Mouse (Mus musculus): ENCODE measurements at regions not wholly inside any gene's neighbourhood (a gene's known extent, or its start where the extent isn't known, plus 50 kb on each side); places are given as distances from the start of the nearest gene placed in this dataset.

- H3K9ac ChIP-seq (ENCODE audit: low read length): no peak overlapping the region
- no peaks in the 10 kb centered on the region for H3K4me1 ChIP-seq (ENCODE audit: control insufficient read depth, insufficient read depth, low read length)
- no peak overlapping the region for H3K4me2 ChIP-seq (ENCODE audit: low read depth, severe bottlenecking)
- no peak for ATAC-seq (ENCODE audit: insufficient number of reproducible peaks, low FRiP score, low TSS enrichment, low read depth)
- no peak overlapping the region for H3K27ac ChIP-seq (replicated peaks; ENCODE audit: low read depth, low read length)
- DNase-seq (ENCODE audit: low spot score): no peak
- WGBS: 43% methylated on average over 6 of the region's 6 CpGs
- H3K36me3 ChIP-seq (ENCODE audit: control insufficient read depth, insufficient read depth, low read length): no peaks in the 10 kb centered on the region
- no peaks in the 10 kb centered on the region for H3K27me3 ChIP-seq (ENCODE audit: control insufficient read depth, insufficient read depth, low read length)
- no peak overlapping the region for H3K4me3 ChIP-seq (ENCODE audit: low read depth, low read length)
- no peaks in the 10 kb centered on the region for H3K9me3 ChIP-seq (ENCODE audit: control insufficient read depth, low read length)
Observed at GRCm38 (mm10) chrX:11655466-11655865, 327.8 kb downstream of the H2al1j start.

- no peaks in the 10 kb centered on the region for H3K36me3 ChIP-seq (ENCODE audit: control insufficient read depth, insufficient read depth, low read length)
- no peaks in the 10 kb centered on the region for H3K9me3 ChIP-seq (ENCODE audit: control insufficient read depth, low read length)
- WGBS: 60% methylated on average over 9 of the region's 9 CpGs
- ATAC-seq (ENCODE audit: insufficient number of reproducible peaks, low FRiP score, low TSS enrichment, low read depth): no peak
- H3K4me1 ChIP-seq (ENCODE audit: control insufficient read depth, insufficient read depth, low read length): no peaks in the 10 kb centered on the region
- no peak for DNase-seq (ENCODE audit: low spot score)
- H3K27me3 ChIP-seq (ENCODE audit: control insufficient read depth, insufficient read depth, low read length): 0 out of 2 replicates have a peak, but pooled peaks cover 2% of the 10 kb centered on the region
- H3K27ac ChIP-seq (replicated peaks; ENCODE audit: low read depth, low read length): no peak overlapping the region
- H3K9ac ChIP-seq (ENCODE audit: low read length): no peak overlapping the region
- no peak overlapping the region for H3K4me2 ChIP-seq (ENCODE audit: low read depth, severe bottlenecking)
- no peak overlapping the region for H3K4me3 ChIP-seq (ENCODE audit: low read depth, low read length)
Observed at GRCm38 (mm10) chrX:11657606-11658254, 330.1 kb downstream of the H2al1j start.

GRCm38 (mm10) chrX:11663187-11663829 lies 335.7 kb downstream of the H2al1j start:
- Histone ChIP-seq H3K27me3 (ENCODE audit: control insufficient read depth, insufficient read depth, low read length) (peaks cover 22% of the 10 kb centered on the region), H3K9me3 (ENCODE audit: control insufficient read depth, low read length) (no peaks in the 10 kb centered on the region), H3K4me3 (ENCODE audit: low read depth, low read length) (no peak overlapping the region), H3K9ac (ENCODE audit: low read length) (no peak overlapping the region), H3K36me3 (ENCODE audit: control insufficient read depth, insufficient read depth, low read length) (no peaks in the 10 kb centered on the region), H3K4me1 (ENCODE audit: control insufficient read depth, insufficient read depth, low read length) (peaks cover 12% of the 10 kb centered on the region; the same call in 1 of the 2 replicates), H3K27ac (replicated peaks; ENCODE audit: low read depth, low read length) (no peak overlapping the region), H3K4me2 (ENCODE audit: low read depth, severe bottlenecking) (no peak overlapping the region)
- no peak for DNase-seq (ENCODE audit: low spot score)
- 23% methylated on average over 5 of the region's 6 CpGs for WGBS
- ATAC-seq (ENCODE audit: insufficient number of reproducible peaks, low FRiP score, low TSS enrichment, low read depth): no peak

GRCm38 (mm10) chrX:11664330-11665061 lies 336.9 kb downstream of the H2al1j start:
- no peaks in the 10 kb centered on the region for H3K36me3 ChIP-seq (ENCODE audit: control insufficient read depth, insufficient read depth, low read length)
- peaks cover 22% of the 10 kb centered on the region for H3K27me3 ChIP-seq (ENCODE audit: control insufficient read depth, insufficient read depth, low read length)
- ATAC-seq (ENCODE audit: insufficient number of reproducible peaks, low FRiP score, low TSS enrichment, low read depth) (peak; percentile 85), DNase-seq (ENCODE audit: low spot score) (peak; percentile 69)
- H3K4me1 ChIP-seq (ENCODE audit: control insufficient read depth, insufficient read depth, low read length): peaks cover 12% of the 10 kb centered on the region; the same call in 1 of the 2 replicates
- WGBS: 11% methylated on average over 29 of the region's 68 CpGs
- H3K4me2 ChIP-seq (ENCODE audit: low read depth, severe bottlenecking): peak overlapping the region; percentile 61
- peak overlapping the region; percentile 30 for H3K4me3 ChIP-seq (ENCODE audit: low read depth, low read length)
- no peaks in the 10 kb centered on the region for H3K9me3 ChIP-seq (ENCODE audit: control insufficient read depth, low read length)
- peak overlapping the region; percentile 79 for H3K27ac ChIP-seq (replicated peaks; ENCODE audit: low read depth, low read length)
- H3K9ac ChIP-seq (ENCODE audit: low read length): peak overlapping the region; percentile 77

GRCm38 (mm10) chrX:11665077-11665974 lies 337.7 kb downstream of the H2al1j start:
- Histone ChIP-seq H3K4me2 (ENCODE audit: low read depth, severe bottlenecking) (peak overlapping the region; percentile 61), H3K9ac (ENCODE audit: low read length) (peak overlapping the region; percentile 77), H3K27ac (replicated peaks; ENCODE audit: low read depth, low read length) (peak overlapping the region; percentile 79), H3K36me3 (ENCODE audit: control insufficient read depth, insufficient read depth, low read length) (no peaks in the 10 kb centered on the region), H3K27me3 (ENCODE audit: control insufficient read depth, insufficient read depth, low read length) (peaks cover 22% of the 10 kb centered on the region), H3K9me3 (ENCODE audit: control insufficient read depth, low read length) (no peaks in the 10 kb centered on the region), H3K4me3 (ENCODE audit: low read depth, low read length) (peak overlapping the region; percentile 30), H3K4me1 (ENCODE audit: control insufficient read depth, insufficient read depth, low read length) (peaks cover 12% of the 10 kb centered on the region; the same call in 1 of the 2 replicates)
- DNase-seq (ENCODE audit: low spot score) (peak; percentile 42), ATAC-seq (ENCODE audit: insufficient number of reproducible peaks, low FRiP score, low TSS enrichment, low read depth) (peak; percentile 20; the same call in 1 of the 2 replicates)
- 18% methylated on average over 30 of the region's 30 CpGs for WGBS

- no peak overlapping the region for H3K4me2 ChIP-seq (ENCODE audit: low read depth, severe bottlenecking)
- ATAC-seq (ENCODE audit: insufficient number of reproducible peaks, low FRiP score, low TSS enrichment, low read depth): no peak
- peaks cover 12% of the 10 kb centered on the region; the same call in 1 of the 2 replicates for H3K4me1 ChIP-seq (ENCODE audit: control insufficient read depth, insufficient read depth, low read length)
- H3K9me3 ChIP-seq (ENCODE audit: control insufficient read depth, low read length): no peaks in the 10 kb centered on the region
- H3K36me3 ChIP-seq (ENCODE audit: control insufficient read depth, insufficient read depth, low read length): no peaks in the 10 kb centered on the region
- 22% methylated on average over 14 of the region's 15 CpGs for WGBS
- no peak overlapping the region for H3K4me3 ChIP-seq (ENCODE audit: low read depth, low read length)
- no peak overlapping the region for H3K9ac ChIP-seq (ENCODE audit: low read length)
- DNase-seq (ENCODE audit: low spot score): no peak
- peaks cover 22% of the 10 kb centered on the region for H3K27me3 ChIP-seq (ENCODE audit: control insufficient read depth, insufficient read depth, low read length)
- H3K27ac ChIP-seq (replicated peaks; ENCODE audit: low read depth, low read length): no peak overlapping the region
Observed at GRCm38 (mm10) chrX:11666517-11666916, 338.9 kb downstream of the H2al1j start.

GRCm38 (mm10) chrX:11671805-11672204 lies 344.2 kb downstream of the H2al1j start:
- Histone ChIP-seq H3K4me1 (ENCODE audit: control insufficient read depth, insufficient read depth, low read length) (no peaks in the 10 kb centered on the region), H3K36me3 (ENCODE audit: control insufficient read depth, insufficient read depth, low read length) (no peaks in the 10 kb centered on the region), H3K9ac (ENCODE audit: low read length) (no peak overlapping the region), H3K9me3 (ENCODE audit: control insufficient read depth, low read length) (no peaks in the 10 kb centered on the region), H3K4me3 (ENCODE audit: low read depth, low read length) (no peak overlapping the region), H3K4me2 (ENCODE audit: low read depth, severe bottlenecking) (no peak overlapping the region), H3K27ac (replicated peaks; ENCODE audit: low read depth, low read length) (no peak overlapping the region), H3K27me3 (ENCODE audit: control insufficient read depth, insufficient read depth, low read length) (peaks cover 3% of the 10 kb centered on the region; the same call in 1 of the 2 replicates)
- DNase-seq (ENCODE audit: low spot score): no peak
- WGBS: 43% methylated on average over 8 of the region's 8 CpGs
- no peak for ATAC-seq (ENCODE audit: insufficient number of reproducible peaks, low FRiP score, low TSS enrichment, low read depth)

- peaks cover 3% of the 10 kb centered on the region; the same call in 1 of the 2 replicates for H3K27me3 ChIP-seq (ENCODE audit: control insufficient read depth, insufficient read depth, low read length)
- DNase-seq (ENCODE audit: low spot score) (no peak), ATAC-seq (ENCODE audit: insufficient number of reproducible peaks, low FRiP score, low TSS enrichment, low read depth) (no peak)
- no peak overlapping the region for H3K4me2 ChIP-seq (ENCODE audit: low read depth, severe bottlenecking)
- no peak overlapping the region for H3K9ac ChIP-seq (ENCODE audit: low read length)
- no peak overlapping the region for H3K27ac ChIP-seq (replicated peaks; ENCODE audit: low read depth, low read length)
- H3K4me3 ChIP-seq (ENCODE audit: low read depth, low read length): no peak overlapping the region
- WGBS: 58% methylated on average over 2 of the region's 2 CpGs
- H3K36me3 ChIP-seq (ENCODE audit: control insufficient read depth, insufficient read depth, low read length): no peaks in the 10 kb centered on the region
- H3K9me3 ChIP-seq (ENCODE audit: control insufficient read depth, low read length): no peaks in the 10 kb centered on the region
- H3K4me1 ChIP-seq (ENCODE audit: control insufficient read depth, insufficient read depth, low read length): no peaks in the 10 kb centered on the region
Observed at GRCm38 (mm10) chrX:11678086-11678485, 350.5 kb downstream of the H2al1j start.
